Mouse (Mus musculus) adipocyte (in vitro differentiated cells): ENCODE results near the gene Myo10.

ENCODE experiments used
- DNase-seq: peaks from one replicate; pipeline ENCODE4 v3.0.0-alpha.2; 2016; ENCODE audit warnings: low spot score

The Myo10 gene

DNA sequence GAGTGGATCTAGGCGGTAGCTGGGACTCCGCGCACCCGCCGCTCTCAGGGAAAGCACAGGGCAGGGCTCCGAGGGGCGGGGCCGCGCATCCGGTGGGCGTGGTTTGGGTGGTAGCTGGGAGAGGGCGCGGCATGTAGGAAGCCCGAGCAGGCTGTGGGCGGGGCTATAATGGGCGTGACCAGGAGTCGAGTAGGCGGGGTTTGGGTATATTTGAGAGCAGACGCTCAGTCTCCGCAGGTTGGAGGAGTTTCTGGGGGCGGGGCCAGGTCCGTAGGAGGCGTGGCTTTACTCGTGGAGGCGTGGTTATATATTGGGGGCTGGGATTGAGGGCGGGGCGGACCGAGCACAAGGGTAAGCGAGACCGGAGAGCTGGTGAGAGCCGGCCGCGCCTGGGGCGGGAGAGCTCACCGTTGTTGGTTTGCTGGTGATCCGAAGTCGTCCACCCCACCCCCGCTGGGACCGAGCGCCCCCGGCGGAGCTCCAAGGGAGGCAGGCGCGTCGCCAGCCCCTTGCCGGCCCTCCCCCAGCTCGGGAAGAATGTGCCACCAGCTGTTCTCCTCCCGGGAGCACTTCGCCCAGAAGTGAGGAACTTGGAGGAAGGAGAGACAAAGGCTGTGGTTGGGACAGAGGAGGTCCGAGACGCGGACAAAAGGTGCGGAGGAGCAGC is at the start of gene Myo10:
Gene Myo10, plus strand, starts transcription at position 326 of the 667 bp plus-strand sequence.
- peak; percentile 95 for DNase-seq

DNA sequence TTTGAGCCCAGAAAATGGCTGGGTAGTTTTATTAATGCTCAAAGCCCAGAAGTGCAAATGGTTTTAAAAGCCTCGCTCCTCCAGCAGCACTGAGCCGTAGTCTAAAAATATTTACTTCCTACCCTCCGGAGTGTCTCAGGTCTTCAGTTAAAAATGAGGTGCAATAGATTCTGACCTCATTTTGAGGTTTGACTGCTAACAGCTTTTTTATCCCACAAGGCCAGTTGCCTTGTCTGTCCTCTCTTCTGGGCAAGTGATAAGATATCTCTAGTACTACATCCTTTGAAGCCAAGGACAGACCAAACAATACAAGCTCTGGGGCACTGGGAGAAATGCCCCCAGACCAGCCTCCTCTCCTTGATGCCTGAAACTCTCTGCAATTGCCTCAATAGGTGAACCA is 49.2 kb upstream of the Myo10 start:
- DNase-seq: no peak

DNA sequence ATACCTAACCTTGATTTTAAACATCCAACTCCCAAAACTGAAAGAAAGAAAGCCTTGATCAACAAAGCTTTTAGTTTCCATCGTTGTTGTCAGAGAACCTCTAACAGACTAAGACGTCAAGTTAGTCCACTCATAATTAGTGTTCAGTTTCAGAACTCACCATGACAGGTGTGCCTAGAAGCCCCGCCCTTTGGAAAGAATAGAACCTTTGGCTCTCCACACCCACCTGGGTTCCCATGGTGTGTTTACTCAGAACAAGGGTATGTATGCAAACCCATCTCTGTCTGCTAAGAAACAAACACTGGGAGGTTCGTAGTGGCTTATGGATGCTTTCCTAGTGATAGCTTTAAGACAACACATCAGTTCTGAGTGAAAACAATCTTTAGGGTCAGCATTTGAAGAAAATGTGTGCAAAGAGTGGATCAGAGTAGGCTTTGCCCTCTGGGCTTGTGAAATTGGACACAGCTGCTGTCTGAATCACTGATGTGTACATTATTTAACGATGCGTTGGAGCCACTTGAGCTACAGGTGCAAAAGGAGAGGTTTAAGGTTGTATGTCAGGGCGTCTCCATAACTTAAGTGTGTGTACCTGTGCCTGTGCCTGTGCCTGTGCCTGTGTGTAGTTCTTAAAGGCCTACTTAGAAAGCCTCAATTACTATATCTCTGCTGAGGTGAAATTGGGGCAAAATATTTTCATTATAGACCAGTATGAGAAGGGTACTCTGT is 48.3 kb upstream of the Myo10 start:
- no peak for DNase-seq

DNA sequence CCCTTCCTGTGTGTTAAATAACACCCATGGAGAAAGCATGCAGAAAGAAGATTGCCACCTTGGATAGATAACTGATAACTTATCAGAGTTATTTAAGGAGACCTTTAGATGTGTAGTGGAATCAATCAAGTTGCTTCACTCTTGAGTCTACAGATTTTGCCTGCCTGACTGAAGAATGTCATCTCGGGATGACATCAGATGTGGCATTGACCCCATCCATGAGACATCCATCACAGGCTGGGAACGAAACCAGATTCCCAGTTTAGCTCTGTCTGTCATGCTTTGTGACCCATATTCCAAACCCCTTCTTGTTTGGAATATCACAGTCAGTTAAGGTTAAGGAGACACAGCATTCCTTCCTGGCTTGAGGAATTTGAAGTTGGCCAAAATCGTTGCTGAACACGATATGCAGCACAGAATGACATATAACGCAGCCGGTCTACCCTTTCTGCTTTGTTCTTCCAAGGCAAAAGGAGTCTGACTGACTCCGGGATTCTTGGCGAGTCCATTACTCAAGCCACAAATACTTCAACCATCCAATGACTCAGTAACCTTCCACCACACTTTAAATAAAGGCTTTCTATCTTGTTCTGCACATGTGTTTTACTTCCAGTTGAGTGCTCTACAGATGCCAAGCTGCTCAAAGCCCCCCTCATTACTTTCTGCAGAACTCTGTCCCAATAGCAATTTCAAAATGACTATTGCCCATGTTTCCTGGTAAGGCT is 44.8 kb upstream of the Myo10 start:
- DNase-seq: peak; percentile 63

DNA sequence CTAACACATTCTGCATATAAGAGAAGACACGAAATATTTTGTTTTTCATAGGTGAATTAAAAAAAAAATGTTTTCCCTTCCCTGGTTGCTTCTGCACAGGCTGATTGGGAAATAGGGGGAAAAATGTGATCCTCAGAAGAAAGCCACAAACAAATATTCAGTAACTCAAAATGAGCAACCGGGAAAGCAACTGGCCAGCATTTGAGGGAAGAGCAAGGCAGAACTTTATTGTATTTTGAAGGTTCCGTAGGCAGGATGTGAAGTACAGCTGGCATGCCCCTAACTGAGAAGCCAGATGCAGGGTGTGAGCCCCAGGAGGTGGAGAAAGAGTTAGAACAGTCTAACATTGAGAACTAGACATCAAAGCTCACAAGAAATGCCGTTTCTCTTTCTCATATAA is 44.0 kb upstream of the Myo10 start:
- DNase-seq: no peak

DNA sequence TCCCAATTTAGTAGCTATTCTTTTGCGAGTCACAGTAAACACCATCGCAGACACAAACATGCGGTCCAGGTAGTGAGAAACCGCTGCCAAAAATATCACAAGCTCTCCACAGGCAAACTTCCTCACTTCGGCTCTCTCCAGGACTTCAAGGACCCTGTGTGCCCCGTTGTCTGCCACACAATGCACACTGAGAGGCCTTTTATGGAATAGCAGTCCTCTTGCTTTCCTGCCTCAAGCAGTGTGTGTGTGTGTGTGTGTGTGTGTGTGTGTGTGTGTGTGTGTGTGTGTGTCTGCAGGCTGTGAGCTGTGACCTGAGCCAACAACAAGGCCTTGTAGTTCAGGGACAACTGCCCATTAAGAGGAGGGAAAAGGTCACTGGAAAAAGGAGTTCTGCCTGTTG is 41.6 kb upstream of the Myo10 start:
- DNase-seq: peak; percentile 58

DNA sequence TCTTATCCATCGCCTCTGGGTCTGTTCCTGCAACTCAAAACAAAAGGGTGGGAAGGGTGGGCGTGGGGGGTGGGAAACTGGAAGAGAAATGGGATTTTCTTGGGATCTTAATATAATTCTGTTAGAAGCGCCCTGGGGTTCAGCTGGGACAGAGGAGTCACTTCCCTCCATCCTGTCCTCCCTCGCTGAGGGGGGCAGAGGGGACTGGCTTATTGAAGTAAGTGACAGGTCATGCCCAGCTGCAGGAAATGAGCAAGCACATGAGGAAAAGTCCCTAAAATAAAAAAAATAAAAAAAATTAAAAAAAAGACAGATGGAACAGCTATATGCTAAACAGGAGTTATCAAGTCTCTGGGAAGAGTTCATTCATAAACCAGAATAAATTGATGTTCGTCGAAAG is 40.3 kb upstream of the Myo10 start:
- DNase-seq: no peak

DNA sequence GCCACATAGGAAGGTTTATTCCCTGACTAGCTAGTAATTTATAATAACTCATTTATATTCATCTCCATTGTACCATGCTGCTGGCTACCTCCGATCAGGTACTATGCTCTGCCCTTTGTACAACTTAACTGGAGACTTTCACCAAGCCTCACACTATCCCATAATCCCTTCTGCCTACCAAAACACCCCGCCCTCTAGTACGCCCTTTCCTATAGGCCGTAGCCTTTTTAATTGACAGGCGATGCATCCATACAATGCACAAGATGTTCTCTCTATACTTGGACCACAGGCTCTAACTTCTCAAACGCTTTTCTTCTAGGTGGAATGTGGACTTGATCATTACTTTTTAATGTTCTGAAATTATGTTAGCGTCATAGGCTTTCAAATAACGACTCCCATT is 39.0 kb upstream of the Myo10 start:
- no peak for DNase-seq

DNA sequence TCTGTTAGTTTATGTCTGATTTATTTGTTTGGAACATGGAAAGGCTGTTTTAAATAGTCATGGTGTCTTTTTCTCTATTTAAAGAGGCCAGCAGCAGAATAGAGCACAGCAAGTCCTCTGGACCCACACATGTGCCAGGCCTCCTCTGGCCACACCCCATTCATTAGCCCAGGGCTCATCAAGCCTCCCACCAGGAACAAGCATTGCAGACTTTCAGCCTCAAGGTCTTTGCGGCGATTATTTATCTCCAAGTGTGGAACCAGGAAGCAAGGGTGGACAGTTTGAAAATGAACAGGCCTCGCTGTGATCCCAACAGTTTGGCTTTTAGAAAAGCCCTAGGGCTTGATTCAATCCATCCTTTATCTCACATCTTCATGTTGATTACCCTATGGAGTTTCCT is 35.5 kb upstream of the Myo10 start:
- no peak for DNase-seq

DNA sequence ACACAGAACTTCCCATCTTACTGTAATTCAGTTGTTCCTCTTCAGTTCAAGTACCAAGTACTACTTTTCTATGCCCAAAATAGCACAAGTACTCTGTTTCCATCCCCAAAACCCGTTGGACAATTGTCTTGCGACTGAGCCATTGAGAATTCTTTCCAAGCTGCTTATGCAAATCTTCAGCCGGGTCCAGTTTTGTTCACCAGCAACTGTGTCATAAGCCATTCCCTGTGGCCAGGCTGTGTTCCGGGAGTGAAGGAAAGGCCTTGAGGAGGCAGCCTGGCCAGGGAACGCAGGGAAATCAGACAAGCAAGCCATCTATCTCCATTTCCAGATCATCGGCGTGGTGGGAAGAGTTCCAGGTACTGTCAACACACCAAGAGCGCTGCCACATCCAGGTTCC is 34.4 kb upstream of the Myo10 start:
- DNase-seq: peak; percentile 59

DNA sequence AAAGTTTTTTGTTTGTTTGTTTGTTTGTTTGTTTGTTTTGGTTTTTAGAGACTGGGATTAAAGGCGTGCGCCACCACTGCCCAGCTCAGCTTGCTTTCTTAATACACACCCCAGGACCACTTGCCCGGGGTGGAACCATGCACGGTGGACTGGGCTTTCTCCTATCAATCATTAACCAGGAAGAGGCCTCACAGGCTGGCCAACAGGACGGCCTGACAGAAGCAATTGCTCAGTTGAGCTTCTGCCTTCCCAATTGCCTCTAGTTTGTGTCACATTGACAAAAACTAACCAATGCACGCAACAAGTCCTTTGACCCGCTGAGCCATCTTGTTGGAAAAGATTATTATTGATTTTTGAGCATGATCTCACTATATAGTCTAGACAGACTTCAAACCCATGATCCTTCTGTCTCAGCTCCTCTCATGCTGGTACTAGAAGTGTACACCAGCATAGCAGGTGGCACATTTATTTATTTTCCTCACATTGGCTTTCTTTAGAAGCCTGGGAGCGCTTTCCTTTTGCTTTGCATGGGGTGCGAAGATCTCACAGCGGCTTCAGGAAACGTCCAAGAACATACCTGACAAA is 32.9 kb upstream of the Myo10 start:
- no peak for DNase-seq

DNA sequence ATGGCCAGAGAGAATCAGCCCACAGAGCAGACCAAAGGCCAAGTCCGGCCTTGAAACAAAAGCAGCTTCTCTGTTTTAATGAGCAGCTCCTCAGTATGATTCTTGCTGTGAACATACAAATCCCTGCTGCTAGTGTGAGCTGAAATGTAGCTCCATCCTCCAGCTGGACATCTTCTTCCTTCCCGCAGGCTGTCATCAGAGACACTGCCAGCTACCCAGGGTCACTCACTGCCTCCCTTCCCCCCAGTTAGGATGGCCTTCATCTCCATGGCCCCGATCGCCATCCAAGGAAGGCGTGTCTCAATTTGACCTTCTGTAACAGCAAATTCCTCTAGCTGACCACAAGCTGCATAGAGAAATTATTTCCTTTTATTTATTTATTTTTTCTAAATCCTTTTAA is 32.4 kb upstream of the Myo10 start:
- DNase-seq: no peak

DNA sequence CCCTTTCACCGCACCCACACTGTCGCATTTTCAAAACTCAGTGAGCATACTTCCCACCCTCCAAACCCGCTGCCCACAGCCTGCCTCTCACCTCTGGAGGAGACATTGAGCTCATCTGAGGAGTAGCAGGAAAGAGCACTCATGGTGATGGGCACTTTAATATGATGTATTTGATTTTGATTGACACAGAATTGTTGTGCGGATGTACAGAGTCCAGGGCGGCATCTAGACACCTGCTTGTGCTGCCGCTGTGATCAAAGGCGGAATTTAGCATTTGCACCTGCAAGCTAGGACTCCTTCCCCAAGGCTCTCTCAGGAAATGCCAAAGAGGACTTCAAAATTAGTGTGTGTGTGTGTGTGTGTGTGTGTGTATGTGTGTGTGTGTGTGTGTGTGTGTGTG is 31.4 kb upstream of the Myo10 start:
- DNase-seq: no peak

DNA sequence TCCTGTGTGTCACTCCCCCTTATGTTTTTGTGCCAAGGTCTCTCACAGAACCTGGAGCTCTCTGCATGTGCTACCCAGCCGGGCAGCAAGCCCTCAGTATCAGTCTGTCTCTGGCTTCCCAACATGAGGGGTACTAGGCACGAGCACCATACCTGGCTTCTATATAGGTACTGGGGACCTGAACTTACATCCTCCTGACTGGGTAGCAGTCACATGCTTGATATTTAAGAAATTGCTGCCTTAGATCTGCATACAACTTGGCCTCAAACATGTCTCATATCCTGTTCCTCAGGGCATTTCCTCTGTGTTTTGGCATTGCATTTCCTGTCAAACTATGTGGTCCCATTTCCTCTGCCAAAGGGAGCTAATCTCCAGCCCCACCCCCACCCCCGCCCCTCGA is 30.4 kb upstream of the Myo10 start:
- DNase-seq: no peak

DNA sequence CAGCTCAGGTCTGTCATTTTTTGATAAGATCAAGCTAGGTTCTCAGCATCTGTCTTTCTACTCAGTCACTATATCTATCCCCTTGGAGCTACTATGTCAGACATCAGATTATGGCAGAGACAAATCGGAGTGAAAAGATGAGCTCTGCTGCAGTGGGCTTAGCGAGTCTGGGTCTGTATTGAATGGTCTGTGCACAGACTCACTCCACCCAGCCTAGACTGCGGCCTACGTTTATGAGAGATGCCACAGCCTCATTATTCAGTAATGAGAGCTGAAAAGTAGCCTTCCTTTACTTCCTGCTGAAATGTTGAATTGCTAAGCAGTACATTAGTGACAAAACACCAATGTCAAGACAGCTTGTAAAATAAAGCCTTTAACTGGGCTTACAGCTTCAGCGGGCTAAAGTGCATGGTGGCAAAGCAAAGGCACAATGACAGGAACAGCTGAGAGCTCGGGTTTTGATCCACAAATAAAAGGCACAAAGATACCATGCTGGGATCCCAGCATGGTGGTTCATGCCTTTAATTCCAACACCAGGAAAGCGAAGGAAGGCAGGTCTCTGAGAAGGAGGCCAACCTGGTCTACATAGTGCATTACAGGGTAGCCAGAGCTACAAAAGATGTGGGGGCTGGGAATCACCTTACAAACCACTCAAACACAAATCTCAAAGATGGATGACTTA is 28.7 kb upstream of the Myo10 start:
- no peak for DNase-seq

DNA sequence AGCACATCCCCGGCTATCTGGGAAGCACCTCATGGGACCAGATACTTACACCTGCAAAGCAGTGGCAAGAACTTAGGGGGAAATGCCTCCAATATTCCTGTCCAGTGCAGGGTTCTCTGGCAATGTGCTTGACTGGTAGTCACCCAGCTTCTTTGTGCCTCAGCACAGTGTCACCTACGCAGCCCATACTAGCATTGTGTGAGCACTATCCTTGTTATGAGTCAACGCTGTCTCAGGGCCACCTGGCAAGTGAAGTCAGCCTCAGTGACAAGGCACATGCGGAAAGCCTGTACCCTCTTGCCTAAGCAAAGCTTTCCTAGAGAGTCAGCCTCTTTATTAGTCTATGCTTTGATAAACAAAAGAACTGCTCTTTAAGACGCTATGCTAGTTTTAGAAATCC is 24.0 kb upstream of the Myo10 start:
- DNase-seq: no peak

DNA sequence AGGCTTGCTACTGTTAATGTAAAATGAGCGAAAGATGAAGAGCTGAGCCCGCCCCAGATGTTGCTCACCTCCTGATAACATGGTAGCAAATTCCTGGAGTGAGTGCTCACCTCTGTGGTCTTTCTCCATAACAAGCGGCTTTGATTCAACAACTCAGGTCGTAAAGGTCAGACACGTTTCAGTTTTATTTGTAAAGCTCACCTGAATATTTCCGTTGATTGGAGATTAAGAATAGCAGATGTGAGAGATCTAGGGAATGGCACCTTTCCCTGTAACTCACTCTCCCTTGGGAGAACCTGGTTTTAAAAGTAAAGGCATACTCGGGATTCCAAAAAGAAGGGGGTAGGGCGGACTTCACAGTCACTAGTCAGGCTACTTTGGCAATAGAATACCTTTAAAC is 20.0 kb upstream of the Myo10 start:
- DNase-seq: no peak

DNA sequence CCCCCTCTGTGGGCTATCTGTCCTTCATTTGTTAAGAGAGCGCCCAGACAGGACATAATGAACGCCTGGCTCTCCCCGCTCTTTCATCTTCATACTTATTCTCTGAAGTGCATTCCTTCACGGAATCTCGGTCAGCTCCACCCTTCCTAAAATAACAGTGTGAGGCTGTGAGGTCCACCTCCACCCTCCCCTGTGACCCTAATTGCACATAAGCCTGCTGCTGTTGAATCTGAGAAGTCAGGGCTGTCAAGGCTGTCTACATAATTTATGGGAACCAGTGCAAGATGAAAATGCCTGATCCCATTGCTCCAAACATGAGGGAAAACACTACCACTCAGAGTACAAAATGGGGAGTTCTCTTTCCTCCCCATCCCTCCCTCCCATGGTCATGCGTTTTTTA is 19.0 kb upstream of the Myo10 start:
- DNase-seq: no peak

DNA sequence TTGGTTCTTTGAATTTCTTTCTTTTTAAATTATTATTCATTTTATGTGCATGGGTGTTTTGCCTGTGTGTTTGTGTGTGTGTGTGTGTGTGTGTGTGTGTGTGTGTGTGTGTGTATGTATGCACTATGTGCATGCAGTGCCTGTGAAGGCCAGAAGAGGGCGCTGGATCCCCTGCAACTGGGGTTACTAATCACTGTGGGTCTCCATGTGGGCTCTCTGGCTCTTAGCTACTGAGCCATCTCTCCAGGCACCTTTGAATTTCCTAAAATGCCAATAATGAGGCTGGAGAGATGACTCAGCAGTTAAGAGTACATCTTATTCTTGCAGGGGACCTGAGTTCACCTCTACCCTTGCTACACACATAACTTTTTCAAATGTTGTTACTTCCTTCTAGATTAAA is 18.1 kb upstream of the Myo10 start:
- DNase-seq: no peak

DNA sequence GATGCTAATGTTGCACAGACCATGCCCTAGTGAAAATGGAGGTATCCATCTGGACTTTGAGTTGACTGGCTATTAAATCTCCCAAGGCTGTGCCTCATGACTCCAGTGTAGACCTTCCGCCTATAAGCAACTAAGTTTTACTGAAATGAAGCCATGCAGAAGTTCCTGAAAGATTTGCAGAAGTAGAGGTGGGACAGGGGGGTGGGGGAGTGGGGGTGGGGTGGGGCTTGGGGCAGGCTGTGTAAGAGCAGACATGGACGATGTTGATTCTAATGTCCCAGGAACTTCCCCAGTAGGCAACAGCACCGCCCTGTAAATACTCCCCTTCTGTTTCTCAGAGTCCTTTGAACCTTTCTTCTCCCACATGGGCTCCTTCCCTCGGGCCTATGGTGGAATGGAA is 16.9 kb upstream of the Myo10 start:
- DNase-seq: no peak

DNA sequence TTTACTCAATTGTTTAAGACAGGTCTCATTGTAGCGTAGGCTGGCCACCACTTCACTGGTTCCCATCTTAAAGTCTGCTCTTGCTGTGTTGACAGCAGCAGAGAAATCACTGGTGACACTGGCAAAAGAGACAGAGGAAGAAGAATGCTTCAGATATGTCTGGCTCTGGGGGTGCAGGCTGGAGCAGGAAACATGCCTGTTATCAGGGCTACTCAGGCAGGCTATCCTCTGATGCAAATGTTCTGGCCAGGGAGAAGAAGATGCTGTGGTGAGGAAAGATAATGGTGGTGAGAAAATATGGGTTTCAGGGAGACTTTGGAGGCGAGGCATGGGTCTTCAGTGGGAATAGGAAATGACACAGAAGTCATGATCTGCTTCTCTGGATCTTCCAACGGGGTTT is 13.6 kb upstream of the Myo10 start:
- no peak for DNase-seq

DNA sequence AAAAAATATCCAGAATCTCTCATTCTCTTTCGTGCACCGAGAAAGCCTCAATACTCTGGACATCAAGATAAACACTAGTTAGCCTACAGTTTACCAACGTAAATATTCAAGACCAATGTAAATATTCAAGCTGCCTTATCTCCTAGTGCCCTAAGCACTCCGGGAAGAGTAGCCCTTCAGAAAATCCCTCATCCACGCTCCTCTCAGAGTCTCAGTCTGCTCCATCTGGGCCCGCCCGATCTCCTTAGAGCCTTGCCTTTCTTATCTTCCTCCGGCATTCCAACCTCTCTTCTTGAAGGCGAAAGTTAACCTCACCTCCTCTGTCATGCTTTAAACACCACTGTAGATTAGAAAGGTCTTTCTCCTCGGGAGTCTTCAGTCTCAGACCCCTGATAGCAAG is 13.1 kb upstream of the Myo10 start:
- no peak for DNase-seq
